Mouse (Mus musculus) inflammation-experienced regulatory T-cells (primary cell): ENCODE measurements around the gene Gm4767. TPM values are rescaled to one million over a fixed set of nuclear protein-coding genes. Genes with fewer than 3 reads are reported as not detected.

ENCODE experiments used
- polyA plus RNA-seq, 2 experiments: library from polyadenylated mRNA; unstranded; fragments of 100-300 nt; shearing (Covaris generic); gene quantifications; one replicate each; pipeline ENCODE4 v1.2.1; 2017

Gene Gm4767
- polyA plus RNA-seq: 1 to 10 TPM; 5.9 to 7.4 TPM

DNA sequence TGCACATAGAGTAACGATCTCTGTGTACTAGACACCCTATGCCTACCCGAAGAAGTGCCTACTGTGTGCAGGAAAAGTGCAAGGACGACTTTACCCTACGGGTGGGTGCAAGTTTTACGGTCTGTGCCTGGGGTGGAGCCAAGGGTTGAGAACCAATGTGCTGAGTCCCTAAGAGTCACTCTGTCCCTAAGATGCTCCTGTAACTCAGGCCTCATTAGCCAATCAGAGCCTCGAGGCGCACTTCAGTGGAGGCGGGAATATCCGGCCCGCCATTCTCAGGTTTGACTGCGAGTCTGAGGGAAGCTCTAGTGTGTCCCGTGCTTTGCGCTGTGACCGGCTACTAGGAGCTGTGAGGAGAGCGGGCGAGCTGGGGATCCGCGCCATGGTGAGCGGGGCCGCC lies at the start of gene Gm4767:
Gm4767 (plus strand) TSS at position 288 of the 400 bp plus-strand sequence.

DNA sequence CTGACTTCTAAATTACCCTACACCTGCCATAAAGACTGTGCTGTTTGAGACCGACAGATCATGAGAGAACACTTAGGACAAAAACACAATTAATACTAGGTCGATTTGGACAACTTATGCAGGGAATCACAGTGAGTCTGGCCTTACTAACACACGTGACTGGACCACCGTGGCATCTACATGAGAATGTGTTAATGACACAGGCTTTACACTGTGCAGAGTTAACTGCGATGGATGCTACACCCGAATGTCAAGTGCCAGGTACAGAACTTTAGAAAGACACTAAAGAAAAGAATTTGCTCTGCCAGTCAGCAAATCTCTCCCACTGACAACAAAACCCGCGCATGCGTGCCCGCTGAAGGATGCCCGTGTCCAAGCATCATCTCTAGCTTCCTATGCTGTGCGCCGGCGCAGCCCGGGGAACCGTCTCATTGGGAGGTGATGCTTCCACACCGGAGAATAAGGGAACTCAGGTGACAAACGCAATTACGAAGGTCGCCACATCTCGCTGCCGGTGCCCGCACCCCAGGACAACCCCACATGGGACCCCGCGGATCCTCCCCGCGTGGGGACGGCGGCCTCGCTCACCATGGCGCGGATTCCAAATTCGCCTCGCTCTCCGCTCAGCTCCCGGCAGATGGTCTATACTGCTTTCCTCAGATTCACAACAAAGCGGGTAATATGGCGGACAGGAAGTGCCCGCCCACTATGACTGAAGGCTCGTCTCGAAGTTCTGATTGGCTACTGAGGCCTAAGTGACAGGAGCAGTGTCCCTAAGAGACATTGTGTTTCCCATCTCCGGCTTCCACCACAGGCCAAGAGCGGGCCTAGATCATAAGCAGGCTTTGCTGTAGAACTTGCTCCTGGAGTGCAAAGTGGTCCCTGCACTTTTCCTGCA lies 41.2 kb upstream of the Gm4767 start, which contains the start of gene Gm3055:
Gm3055 (minus strand) TSS at position 656 of the 898 bp plus-strand sequence.

DNA sequence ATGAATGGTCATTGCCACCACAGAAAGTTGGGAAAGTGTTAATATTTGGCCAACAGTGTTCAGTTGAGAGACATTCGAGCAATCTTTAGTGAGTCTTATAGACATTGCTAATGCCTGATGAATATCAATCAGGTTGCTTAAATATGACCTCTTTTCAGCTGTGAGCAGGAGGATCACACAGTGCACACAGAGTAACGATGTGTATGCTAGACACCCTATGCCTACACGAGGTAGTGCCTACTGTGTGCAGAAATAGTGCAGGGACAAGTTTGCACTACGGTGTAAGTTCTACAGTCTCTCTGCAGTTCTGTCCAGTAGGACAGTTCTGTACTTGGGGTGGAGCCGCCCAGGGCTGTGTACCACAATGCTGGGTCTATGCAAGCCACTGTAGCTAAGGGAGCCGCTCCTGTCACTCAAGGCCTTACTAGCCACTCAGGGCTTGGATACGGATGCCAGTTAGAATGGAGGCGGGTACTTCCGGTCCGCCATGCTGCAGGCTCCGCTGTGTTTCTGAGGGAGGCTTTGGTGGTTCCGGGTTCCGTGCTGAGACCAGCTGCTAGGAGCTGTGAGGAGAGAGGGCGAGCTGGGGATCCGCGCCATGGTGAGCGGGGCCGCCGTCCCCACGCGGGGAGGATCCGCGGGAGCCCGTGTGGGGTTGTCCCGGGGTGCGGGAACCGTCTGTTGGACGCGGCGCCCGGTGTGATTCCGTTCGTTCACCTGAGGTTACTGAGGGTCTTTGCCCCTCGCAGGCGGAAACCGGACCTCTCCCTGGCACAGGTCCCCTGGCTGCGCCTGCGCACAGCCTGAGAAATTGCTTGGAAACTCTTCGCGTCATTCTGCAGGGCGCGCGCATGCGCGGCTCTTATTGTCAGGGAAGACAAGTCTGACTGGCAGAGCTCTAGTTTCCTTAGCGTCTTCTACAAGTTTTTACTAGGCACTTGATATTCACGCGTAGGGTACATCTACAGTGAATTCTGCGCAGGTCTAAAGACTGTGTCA lies 51.7 kb downstream of the Gm4767 start, which contains the start of gene Gm32687:
Gm32687 (plus strand) TSS at position 526 of the 999 bp plus-strand sequence.

Other genes starting within 250 kb of the Gm4767 start
- 1 to 10 TPM; 2.8 to 5.1 TPM for gene Tle2, start 237.6 kb upstream of the Gm4767 start, polyA plus RNA-seq
- gene Tle6, start 211.1 kb upstream of the Gm4767 start, polyA plus RNA-seq: 1 to 10 TPM in 1 of 2 experiments, not detected in 1; 2.2 TPM
- gene BC025920, start 205.9 kb upstream of the Gm4767 start, polyA plus RNA-seq: 1 to 10 TPM; 2.1 to 3.2 TPM
- 10 to 100 TPM; 12.8 to 18.1 TPM for gene Sirt6, start 184.4 kb upstream of the Gm4767 start, polyA plus RNA-seq
- 1 to 10 TPM; 2.6 to 4.3 TPM for gene Ankrd24, start 183.6 kb upstream of the Gm4767 start, polyA plus RNA-seq
- gene Gm10778, start 163.1 kb upstream of the Gm4767 start, polyA plus RNA-seq: 1 to 10 TPM; 7.6 to 9.3 TPM
- gene Zfp433, start 107.4 kb upstream of the Gm4767 start, polyA plus RNA-seq: 10 to 100 TPM; 22.9 to 26.1 TPM
- 10 to 100 TPM; 11.2 to 13.5 TPM for gene Gm3055, start 41.0 kb upstream of the Gm4767 start, polyA plus RNA-seq
- gene Gm32687, start 51.7 kb downstream of the Gm4767 start, polyA plus RNA-seq: 1 to 10 TPM; 2.5 to 8.0 TPM
- 1 to 10 TPM; 1.3 to 2.3 TPM for gene Zfp781, start 118.3 kb downstream of the Gm4767 start, polyA plus RNA-seq
- gene Zfp873, start 235.9 kb downstream of the Gm4767 start, polyA plus RNA-seq: 10 to 100 TPM in 1 of 2 experiments, 1 to 10 TPM in 1; 8.9 to 10.7 TPM